Mouse (Mus musculus) right cerebral cortex, postnatal 4 days (tissue): ENCODE results near the gene Itpr2.

Experiments
- DNase-seq: peaks from one replicate; pipeline ENCODE4 v3.0.0-alpha.2; 2022

Gene Itpr2

DNA sequence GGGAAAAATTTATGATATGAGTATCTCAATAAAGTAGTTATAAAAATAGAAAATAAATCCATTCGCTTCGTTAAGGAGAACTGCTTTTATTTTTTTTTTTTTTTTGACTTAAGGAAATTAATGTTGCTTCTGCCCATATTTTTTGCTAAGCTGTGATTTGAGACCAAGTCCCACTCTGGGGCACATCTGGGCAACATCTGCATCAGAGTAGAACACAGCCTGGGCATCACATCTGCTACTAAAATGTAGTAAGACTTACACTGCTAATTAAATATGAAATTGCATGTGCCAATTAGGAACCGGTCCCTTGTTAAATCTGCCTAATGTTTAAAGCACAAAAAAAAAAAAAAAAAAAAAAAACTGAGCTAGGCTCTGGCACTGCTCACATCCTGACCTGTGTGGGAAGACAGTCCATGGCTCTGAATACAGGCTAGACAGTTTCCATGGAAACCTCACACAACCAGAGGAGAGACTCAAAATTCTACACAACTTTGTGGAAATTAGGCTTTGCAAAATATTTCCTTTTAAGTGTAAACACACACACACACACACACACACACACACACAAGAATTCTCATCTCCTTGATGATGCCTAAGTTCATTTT is 247.7 kb downstream of the Itpr2 start:
- no peak for DNase-seq

DNA sequence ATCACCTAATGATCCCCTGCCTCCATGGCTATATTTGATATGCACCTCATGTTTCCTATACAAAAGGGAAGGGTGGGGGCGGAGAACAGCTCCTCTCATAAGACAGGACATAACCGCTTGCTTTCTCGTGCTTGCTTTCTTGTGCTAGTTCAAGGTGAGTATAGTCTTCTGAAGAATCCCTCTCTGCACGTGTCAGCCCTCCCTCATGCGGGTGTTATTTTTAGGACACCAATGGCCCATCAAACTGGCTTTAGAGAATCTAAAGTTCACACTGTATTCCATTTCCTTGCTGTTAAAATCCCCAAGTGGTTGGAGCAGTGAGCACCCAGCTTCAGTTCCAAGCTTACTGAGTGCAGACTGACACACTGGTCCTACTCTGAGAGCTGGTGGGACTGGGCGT is 252.9 kb downstream of the Itpr2 start:
- DNase-seq: no peak

DNA sequence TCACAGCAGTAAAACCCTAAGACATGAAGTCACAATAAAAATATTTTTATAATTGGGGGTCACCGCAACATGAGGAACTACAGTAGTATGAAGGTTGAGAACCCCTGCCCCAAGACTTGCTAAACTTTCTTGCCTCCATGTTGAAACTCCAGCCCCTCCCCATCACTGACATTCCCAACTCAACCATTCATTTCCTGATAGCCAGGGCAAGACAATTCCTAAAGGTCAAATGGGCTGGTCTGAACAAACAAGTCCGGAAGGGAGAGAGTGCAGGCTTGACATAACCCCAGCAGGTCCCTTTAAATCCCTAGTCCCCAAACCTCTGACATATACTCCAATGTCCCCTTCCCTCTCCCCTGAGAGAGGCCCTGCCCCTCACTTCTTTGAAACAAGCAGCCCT is 253.7 kb downstream of the Itpr2 start:
- no peak for DNase-seq

DNA sequence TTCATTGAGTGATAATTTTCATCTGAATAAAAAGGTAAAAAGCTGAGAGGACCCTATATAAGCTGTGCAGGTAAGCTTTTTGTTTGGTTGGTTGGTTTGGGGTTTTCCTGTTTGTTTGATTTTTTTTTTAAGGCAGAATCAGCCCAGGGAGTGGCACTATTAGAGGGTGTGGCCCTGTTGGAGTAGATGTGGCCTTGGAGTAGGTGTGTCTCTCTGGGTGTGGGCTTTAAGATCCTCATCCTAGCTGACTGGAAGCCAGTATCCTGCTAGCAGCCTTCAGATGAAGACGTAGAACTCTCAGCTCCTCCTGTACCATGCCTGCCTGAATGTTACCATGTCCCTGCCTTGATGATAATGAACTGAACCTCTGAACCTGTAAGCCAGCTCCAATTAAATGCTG is 254.1 kb downstream of the Itpr2 start:
- no peak for DNase-seq

DNA sequence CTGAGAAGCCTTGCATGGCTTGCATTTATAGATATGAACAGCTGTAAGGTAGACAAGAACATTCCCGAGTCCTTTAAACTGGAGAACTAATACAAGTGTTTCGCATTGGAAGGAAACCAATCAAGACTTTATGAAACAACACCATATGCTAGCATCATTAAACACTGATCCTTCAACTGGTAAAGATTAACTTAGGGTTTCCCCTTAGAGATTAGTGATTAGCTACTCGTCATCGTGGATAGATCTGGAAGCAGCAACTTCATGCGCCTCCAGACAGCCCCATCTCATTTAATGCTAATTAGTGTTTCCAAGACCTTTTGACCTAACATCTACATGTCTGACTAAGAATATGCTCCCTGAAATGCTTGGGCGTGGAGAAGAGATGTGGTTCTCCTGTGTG is 255.7 kb downstream of the Itpr2 start:
- no peak for DNase-seq

DNA sequence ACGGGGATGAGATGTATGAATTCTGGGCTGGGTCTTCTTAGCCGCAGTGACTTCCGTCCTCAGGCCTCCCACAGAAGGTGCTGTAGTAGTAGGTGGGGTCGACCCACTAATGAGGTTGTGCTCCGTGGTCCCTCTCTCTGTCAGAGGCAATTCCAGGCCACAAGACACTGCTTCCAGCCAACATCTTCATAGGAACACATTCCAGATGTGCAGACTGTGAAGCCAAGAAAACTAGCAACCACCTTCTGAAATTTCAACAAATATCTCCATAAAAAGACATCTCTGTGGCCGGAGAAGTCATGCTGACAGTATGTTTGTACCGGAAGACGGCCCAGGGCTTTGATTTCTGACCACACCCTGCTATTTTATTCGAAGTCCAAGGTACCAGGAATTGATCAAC is 256.1 kb downstream of the Itpr2 start:
- DNase-seq: no peak

DNA sequence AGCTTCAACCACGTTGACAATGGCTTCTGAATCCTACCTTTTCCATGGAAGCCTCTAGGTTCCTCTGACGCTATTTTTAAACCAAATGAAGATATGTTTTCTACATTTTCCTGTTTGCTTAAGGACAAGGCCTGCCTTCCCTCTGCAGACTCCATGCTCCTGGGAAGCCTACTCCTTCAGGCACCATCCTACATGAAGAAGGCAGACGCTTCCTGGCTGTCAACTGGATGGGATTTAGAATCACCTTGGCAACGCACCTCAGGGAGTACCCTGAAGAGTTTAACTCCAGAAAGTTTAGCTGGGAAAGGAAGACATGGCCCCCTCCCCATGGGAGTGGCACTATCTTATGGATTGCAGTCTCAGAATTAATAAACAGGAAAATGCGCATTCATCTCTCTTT is 259.0 kb downstream of the Itpr2 start:
- no peak for DNase-seq

DNA sequence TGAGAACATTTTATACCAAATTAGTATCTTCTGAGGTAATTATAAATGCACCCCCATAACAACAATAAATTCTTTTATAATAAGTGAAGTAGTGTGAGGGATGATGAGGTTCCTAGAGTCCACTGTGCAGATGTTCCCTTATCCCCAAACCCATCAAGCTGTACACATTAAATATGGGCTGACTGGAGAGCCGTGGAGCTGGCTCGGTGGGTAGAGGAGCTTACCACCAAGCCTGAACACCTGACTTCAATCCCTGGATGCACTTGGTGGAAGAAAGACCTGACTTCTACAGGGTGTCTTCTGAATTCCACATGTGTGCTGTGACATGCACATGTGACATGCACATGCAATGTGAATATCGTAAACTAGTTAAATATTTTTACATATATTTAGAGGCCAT is 260.7 kb downstream of the Itpr2 start:
- no peak for DNase-seq

DNA sequence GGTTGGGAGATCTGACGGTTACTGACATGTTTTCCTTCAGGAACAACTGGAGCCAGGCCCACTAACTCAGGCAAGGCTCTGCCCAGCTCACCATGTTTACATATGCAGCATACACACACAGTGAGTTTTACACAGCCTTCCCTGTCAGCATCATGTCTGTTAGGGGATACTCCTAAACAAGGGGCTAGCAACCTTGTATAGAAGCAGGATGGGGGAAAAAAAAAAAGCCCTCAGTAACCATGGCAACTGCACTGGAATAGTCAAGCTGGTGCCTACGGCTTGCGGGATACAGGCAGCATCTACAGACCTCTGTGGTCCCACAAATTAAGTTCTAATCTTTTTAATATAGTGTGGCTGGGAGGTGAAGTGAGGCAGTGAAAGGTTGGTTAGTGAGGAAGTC is 266.9 kb downstream of the Itpr2 start:
- DNase-seq: no peak

DNA sequence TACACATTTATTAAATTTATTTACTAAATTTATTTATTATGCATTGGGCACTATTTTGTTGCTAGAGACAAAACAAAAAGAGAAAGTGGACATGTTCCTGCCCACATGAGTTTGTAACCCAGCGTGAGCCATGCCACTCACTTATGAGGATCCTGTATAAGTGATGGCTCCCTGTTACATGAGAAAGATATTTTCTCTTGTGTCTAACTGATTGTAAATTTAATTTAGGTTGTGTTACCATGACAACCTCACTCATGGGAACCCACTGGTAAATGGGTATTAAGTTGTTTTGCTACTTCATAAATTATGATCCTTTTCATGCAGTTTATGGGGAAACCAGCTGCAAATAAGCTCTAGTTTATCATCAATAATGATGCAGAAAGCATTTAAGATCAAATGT is 267.6 kb downstream of the Itpr2 start:
- DNase-seq: no peak

DNA sequence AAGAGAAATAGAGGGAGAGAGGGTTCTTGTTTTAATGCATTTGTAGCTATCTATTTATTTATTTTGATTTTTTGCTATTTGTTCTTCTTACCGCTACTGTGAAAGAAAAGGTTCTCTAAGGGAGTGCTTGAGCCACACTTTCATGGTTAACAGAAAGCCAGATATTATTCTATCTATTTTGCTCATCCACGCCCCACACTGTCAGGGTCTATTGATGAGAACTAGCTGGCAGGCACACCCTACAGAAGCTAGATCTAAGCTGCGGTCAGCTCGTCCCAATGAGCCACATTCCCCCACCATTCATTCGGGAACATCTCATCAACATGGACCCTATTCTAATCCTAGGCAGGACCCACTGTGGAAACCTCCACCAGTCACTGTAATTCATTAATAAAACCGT is 271.1 kb downstream of the Itpr2 start:
- DNase-seq: no peak

DNA sequence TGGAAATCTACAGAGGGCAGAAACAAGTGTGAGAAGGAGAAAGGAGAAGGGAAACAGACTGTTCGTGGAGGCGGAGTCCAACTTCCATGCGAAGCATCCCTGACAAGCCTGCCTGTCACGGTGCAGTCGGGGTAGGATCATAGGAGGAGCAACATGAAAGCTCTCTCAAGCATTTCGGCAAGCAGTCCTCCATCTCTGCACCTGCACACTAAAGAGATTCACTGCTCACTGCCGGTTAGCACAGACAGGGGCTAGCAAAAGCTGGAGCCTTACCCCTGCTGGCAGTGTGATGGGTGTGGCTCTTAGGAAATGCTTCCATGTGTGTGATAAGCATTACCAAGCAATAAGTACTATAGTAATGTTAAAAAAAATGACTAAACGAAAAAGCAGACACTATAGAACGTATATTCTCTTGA is 271.6 kb downstream of the Itpr2 start:
- no peak for DNase-seq

DNA sequence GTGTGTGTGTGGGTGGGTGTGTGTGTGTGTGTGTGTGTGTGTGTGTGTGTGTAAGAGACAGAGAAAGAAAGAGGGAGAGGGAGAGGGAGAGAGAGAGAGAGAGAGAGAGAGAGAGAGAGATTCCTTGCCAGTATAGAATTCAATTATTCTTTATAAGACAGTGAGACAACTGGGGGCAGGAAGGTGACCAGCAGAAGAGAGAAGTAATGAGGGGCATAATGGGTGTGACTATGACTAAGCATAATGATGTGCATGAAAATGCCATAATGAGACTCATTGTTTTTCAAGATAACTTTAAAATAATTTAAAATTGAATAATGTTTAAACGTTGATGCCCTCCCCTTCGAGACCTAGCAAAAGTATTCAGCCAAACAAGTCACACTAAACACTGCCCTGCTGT is 272.1 kb downstream of the Itpr2 start:
- DNase-seq: no peak

DNA sequence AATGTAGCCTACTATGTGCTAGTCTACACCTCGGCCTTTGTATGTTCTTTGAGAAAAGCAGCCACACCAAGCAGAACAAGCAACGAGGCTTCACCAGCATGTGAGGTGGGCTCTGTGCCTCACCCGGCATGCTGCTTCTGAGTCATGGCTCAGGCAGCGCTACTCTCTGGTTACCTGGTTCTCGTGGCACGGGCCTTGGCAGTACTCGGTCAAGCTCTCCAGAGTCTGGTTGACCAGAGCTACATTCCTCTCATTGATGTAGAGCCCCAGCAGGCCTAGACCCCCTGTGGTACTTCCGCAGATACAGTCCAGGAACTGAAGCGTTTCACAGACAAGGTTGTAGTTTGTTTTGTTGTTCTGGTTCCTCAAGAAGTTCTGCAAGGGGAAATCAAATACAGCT is 272.5 kb downstream of the Itpr2 start:
- DNase-seq: no peak

DNA sequence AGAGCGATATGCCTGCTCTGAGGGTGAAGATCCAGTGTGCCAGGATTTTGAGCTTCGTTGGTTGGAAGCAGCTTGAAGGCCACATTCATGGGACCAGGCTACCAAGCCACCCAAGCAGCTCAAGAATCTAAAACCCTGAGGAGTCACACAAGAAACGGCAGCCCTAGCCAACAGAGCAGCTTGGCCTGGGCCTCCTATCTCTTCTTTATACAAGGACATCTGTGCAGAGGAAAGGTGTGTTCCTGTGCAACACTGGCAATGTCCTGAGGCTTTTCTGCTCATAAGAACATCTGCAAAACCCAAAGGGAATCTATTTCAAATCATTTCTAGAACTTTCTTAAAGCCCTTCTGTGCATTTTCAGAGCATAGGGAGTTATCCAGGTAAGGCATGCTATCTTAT is 274.0 kb downstream of the Itpr2 start:
- DNase-seq: no peak

DNA sequence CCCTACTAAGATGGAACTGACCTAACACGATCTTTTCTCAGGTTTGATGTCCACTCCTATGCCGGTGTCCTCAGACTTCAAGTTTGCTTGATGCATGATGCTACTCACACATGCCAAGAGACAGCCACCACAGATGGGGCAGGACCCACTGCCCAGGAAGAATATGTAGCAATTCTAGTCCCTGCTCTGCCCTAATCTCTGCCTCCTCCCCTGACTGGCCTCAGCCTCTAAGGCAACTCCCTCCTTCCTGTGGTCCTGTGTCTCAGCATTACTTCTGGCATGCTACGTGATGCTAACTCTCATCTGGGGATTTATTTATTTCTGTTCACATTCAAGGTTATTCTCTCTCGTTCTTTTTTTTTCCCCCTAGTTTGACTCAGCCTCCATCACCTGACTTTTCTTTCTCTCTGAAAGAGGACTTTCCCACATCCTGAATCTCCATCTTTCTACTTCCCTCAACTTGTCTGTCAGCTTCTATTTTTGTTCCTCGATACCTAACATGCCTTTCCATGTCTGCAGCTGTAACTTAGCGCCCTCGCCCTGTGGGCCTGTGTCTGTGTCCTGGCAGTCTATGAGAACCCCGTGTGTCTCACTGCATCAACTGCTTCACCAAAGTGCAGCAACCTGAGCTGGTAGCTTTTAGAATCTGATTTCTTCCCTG is 279.5 kb downstream of the Itpr2 start:
- DNase-seq: no peak

DNA sequence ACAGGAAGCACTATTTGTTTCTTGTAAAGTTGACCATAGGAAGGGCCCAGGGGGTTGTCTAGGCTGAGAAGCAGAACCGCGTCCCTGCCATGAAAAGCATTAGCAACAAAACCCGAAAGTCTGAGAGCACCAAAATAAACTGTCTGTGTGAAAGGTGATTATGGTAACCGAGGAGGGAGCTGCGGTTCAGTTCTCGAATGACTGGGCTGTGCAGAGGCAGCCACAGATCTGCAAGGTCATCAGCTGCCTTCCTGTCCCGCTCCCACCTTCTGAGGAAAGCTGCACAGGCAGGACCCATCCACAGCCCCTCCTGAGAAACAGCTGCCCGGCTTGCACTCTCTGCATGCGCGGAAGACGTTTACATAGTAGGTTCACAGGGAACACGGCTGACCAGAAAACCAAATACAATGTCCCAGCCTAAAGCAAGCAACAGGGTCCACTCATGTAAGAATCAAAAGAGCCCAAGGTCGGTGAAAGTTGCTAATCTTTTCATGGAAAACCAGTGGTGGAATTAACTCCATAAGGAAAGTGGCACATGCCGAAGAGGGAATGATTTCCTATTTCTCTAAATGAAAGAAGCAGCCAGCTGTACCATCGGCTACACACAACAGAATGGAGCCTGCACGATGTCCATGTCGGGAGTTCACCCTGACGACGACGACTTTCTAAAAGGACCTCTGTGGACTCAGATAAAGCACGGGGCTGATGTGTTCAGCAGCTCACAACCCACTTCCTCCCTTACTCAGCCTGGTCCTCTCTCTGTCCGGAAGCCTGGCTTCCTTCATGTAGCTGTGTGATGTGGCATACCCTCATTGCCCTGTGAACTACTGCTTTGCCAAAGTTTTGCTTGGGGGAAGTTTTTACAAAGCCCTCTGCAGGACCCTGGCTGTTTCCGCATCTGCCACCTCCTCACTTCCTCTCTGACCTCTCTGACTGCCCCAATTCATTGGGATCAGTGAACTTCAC is 280.4 kb downstream of the Itpr2 start:
- DNase-seq: no peak

DNA sequence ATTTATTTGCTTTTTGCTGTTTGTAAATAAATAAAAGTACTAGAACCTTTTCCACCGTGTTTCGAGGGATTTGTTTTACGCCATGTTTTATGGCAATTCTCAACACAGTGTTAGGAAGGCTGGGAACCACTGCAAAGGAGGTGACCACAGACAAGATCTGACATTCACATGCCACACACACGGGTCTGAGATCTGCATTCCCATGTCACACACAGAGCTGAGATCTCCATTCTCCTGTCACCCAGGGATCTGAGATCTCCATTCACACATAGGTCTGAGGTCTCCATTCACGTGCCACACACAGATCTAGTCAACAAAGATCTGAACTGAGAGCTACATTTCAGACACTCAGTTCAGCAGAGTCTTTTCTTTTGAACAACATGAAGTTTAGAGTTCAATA is 282.0 kb downstream of the Itpr2 start:
- no peak for DNase-seq

DNA sequence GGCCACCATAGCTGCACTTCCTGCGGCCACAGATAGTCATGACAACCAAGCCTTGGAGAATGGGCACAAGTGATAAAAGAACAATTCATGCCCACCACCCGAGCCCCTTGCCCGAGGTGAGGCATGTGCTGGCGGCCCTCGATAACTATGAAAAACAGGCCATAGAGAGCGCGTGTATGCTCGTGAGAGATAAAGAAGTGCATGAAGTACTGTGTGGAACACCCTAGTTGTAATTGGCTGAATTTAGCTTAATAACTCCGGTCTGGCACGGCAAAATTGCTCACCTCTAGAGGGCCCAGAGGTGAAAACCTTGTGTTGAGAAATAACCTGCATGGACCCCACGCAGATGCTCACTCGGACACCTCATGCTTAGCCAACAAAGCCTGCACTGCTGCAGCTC is 282.5 kb downstream of the Itpr2 start:
- DNase-seq: no peak

DNA sequence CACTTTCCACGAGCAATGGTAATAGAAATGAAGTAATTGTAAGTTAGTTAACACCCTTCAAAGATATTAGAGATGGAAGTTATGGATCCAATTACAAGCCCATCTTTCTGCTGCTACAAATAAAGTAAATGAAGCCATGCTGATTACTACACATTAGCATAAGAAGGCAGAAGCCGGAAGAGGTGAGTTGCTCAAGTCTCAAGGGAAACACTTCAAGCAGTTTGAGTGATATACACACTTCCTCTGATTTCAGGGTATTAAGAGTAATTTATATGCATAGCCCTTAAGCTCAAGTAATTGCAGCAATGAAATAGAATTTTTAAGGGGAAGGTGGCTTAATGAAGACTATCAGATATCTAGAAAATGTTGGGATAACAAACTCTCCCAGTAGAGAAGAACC is 286.7 kb downstream of the Itpr2 start:
- DNase-seq: no peak

DNA sequence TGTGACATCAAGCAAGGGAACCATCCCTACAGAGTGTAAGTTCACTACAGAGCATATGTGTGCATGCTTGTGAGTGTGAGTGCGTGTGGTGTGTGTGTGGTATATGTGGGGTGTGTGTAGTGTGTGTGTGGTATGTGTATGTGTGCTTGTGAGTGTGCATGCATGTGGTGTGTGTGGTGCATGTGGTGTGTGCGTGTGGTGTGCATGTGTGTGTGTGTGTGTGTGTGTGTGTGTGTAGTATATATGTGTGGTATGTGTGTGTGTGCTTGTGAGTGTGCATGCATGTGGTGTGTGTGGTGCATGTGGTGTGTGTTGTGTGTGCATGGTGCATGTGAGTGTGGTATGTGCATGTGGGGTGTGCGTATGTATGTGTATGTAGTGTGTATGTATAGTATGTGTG is 289.7 kb downstream of the Itpr2 start:
- no peak for DNase-seq

DNA sequence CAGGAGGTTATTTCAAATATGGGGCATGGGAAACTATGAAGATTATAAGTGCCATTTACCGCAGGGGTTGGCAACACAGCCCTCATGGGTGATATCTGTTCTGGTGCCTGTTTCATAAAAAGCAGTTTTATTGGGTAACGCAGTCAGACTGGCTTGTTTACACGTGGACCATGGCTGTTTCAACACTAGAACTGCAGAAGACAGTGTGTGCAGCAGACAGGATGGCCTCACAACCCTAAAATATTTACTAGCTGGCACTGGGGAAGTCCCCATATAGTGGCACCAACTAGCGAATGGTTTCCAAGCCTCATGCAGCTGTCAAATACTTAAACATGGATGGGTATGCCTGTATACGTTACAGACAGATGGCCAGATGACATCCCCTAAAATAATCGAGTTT is 290.8 kb downstream of the Itpr2 start:
- DNase-seq: no peak

DNA sequence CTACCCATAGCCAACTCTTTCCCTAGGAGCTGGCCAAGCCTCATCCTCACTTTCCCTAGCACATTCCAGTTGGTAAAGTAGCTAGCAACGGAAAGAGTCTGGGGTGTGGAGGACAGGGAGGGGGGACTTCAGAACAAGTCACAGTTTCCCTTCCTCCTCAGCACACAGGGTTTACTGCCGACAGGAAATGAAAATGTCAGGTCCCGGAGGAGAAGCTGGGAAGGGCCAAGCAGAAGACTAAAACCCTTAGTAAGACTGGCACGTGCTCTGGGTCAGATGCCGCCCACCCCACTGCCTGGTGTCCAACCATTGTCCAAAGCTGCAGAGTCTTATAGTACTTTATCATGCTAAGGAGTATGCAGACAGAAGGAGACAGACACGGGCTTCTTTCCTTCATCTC is 293.0 kb downstream of the Itpr2 start:
- DNase-seq: no peak
